Mouse (Mus musculus) lung, embryonic 15.5 days (tissue): ENCODE measurements around the gene 4933406M09Rik. TPM values are rescaled to one million over a fixed set of nuclear protein-coding genes. Genes with fewer than 3 reads are reported as not detected.

Source experiments
- ATAC-seq: fragments of 200-750 bp; cut with Nextera tagmentation; 2 replicates; pipeline ENCODE4 v1.8.0; 2017; ENCODE audit warnings: moderate number of reproducible peaks, borderline replicate concordance; ENCODE audit not compliant: low FRiP score, low TSS enrichment; ENCODE audit errors: extremely low read depth
- H3K27ac ChIP-seq: fragments of 300-500 bp; sonication (generic); 2 replicates; pipeline ENCODE4 v1.5.1; 2015; ENCODE audit warnings: moderate library complexity, mild to moderate bottlenecking, inconsistent platforms
- H3K27me3 ChIP-seq: fragments of 300-500 bp; sonication (generic); 2 replicates; pipeline ENCODE4 v1.6.1; 2015; ENCODE audit warnings: inconsistent platforms
- H3K36me3 ChIP-seq: fragments of 300-500 bp; sonication (generic); 2 replicates; pipeline ENCODE4 v1.6.1; 2015; ENCODE audit warnings: inconsistent platforms
- H3K4me1 ChIP-seq: fragments of 300-500 bp; sonication (generic); 2 replicates; pipeline ENCODE4 v1.6.1; 2015; ENCODE audit warnings: inconsistent platforms
- H3K4me2 ChIP-seq: fragments of 300-500 bp; sonication (generic); 2 replicates; pipeline ENCODE4 v1.6.1; 2015; ENCODE audit warnings: inconsistent platforms, mild to moderate bottlenecking, moderate library complexity
- H3K4me3 ChIP-seq: fragments of 300-500 bp; sonication (generic); 2 replicates; pipeline ENCODE4 v1.5.1; 2015; ENCODE audit warnings: mild to moderate bottlenecking, inconsistent platforms
- H3K9ac ChIP-seq: fragments of 300-500 bp; sonication (generic); 2 replicates; pipeline ENCODE4 v1.6.1; 2015; ENCODE audit warnings: inconsistent platforms
- H3K9me3 ChIP-seq: fragments of 300-500 bp; sonication (generic); 2 replicates; pipeline ENCODE4 v1.6.1; 2016; ENCODE audit warnings: inconsistent platforms
- WGBS: fragments of 180-500 bp; shearing (Covaris S2); methylation state at CpG from one replicate; pipeline ENCODE4 v1.1.7; 2015; 5-methylcytosine and 5-hydroxymethylcytosine counted together
- polyA plus RNA-seq: library from polyadenylated mRNA; unstranded; fragments of >200 nt; fragmentation: Nextera tagmentation; extraction: Ambion mirVana; gene quantifications from 2 replicates; pipeline ENCODE4 v1.2.1, GENCODE M21; 2015

The 4933406M09Rik gene
- polyA plus RNA-seq = not detected in 2 replicates

DNA sequence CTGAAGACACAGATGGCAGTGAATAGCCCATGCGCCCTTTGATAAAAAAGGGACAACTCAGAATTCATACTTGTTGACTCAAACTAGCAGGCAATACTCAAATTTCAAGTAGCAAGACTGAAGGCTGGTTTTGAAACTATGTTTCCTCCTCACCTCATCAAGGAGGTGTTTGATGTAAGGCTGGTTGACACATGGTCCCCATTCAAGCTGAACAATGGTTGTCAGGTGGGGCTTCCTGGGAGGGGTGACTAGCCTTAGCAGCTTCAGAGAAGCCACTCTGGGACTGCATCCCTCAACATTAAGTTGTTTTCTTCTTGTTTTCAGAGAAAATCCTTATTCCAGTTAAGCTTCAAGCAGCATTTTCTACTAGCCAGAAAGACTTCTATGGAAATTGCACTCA is at the start of gene 4933406M09Rik:
Gene 4933406M09Rik, plus strand, starts transcription at position 275 of the 400 bp plus-strand sequence.
- Histone ChIP-seq H3K9me3 (no peaks in the 10 kb centered on the region), H3K4me3 (no peak within 1 kb of the TSS), H3K4me2 (no peak within 1 kb of the TSS), H3K27me3 (no peaks in the 10 kb centered on the region), H3K27ac (no peak within 1 kb of the TSS), H3K36me3 (no peaks in the 10 kb centered on the region), H3K9ac (no peak within 1 kb of the TSS), H3K4me1 (peaks cover 13% of the 10 kb centered on the region)
- WGBS = 83% methylated on average over 1 of the region's 1 CpGs
- ATAC-seq = no peak

DNA sequence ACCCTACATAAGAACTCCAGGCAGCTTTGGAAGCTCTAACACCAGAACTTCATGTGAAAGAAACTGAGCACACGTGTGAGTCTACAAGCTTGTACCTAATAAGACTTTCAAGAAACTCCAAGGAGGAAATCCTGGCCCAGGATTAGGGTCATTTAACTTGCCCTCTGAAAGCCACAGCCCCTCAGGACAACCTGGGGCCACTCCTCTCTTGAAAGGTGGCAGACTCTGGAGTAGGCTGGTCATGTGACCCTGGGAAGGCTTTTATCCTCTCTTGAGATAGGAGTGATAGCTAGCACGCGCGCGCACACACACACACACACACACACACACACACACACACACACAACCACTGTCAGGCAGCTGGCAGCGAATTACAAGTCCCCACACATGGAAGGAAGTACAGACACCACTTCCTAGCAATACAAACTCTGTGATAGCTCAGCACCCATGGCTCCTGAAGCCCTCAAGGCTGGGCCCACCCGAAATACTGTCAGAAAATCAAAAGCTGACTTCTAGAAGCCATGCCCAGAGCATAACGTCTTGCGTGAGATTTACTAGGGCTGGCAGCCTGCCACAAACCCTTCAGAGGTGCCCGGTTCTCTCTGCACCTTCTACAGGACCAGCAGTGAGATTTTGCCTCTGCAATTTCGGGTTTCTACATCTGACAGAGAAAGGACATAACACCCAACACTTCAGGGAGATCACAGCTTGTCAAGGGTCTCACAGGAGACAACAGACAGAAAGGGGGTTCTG is 48.6 kb upstream of the 4933406M09Rik start:
- no peak overlapping the region for H3K4me3 ChIP-seq
- no peak overlapping the region for H3K9ac ChIP-seq
- H3K27ac ChIP-seq = no peak overlapping the region
- H3K9me3 ChIP-seq = no peaks in the 10 kb centered on the region
- H3K36me3 ChIP-seq = no peaks in the 10 kb centered on the region
- ATAC-seq = no peak
- H3K27me3 ChIP-seq = no peaks in the 10 kb centered on the region
- 71% methylated on average over 11 of the region's 11 CpGs for WGBS
- H3K4me2 ChIP-seq = no peak overlapping the region
- peaks cover 10% of the 10 kb centered on the region for H3K4me1 ChIP-seq

DNA sequence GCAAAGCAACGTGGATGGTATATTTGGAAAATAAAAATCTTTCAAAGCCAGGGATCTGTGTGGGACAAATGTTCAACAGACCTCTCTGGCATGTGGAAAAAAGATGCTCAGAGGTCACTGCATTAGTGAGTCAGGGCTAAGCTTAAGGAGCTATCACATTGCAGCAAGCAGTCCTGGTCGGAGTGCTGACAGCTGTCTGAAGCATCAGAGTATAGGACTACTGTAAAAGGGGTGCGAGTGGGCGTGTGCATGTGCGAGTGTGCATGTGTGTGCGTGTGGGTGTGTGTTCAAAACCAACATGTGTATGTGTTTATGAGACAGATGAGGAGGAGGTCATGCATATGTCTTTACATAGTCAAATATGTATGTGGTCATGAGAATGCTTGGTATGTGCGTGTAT is 46.6 kb upstream of the 4933406M09Rik start:
- H3K4me1 ChIP-seq = peaks cover 4% of the 10 kb centered on the region
- no peak overlapping the region for H3K4me2 ChIP-seq
- no peaks in the 10 kb centered on the region for H3K27me3 ChIP-seq
- ATAC-seq = no peak
- no peak overlapping the region for H3K4me3 ChIP-seq
- H3K9me3 ChIP-seq = no peaks in the 10 kb centered on the region
- H3K36me3 ChIP-seq = no peaks in the 10 kb centered on the region
- WGBS = 87% methylated on average over 7 of the region's 7 CpGs
- H3K27ac ChIP-seq = no peak overlapping the region
- H3K9ac ChIP-seq = no peak overlapping the region

DNA sequence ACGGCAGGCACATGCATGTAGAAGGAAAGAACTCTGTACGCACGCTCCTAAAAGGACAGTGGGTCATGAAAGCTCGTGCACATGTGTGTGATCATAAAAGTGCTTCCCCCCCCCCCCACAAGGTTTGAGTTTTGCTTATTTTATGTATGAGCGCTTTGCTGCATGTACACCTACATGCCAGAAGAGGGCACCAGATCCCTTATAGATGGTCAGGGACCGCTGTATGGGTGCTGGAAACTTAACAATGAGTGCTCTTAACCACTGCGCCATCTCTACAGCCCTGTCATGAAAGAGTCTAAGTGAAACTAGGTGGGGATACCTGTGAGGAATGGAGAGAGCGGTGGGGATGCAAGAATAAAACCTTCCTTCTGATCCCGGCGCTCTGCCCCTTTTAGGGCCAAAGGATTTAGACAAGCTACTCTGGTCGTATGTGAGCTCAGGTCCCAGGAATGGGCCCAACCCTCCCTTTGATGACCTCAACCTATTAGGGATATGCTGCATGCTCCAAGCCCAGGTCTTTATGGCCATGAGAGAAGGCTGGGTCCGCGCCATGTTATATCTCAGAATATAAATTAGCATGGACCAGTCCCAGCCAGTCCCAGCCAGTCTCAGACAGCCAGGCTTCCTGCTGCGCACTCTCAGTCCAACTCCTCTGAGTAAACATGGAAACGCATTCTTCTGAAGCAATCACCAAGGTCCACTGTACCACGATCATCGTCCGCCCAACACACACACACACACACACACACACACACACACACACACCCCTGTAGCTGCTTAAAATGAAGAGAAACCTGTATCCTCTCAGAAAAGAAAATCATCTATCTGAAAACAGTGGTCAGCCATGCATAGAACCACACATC is 45.8 kb upstream of the 4933406M09Rik start:
- Histone ChIP-seq H3K4me2 (no peak overlapping the region), H3K9ac (no peak overlapping the region), H3K36me3 (no peaks in the 10 kb centered on the region), H3K4me1 (peaks cover 5% of the 10 kb centered on the region), H3K9me3 (no peaks in the 10 kb centered on the region), H3K4me3 (no peak overlapping the region), H3K27me3 (no peaks in the 10 kb centered on the region), H3K27ac (no peak overlapping the region)
- no peak for ATAC-seq
- WGBS = 89% methylated on average over 18 of the region's 18 CpGs

DNA sequence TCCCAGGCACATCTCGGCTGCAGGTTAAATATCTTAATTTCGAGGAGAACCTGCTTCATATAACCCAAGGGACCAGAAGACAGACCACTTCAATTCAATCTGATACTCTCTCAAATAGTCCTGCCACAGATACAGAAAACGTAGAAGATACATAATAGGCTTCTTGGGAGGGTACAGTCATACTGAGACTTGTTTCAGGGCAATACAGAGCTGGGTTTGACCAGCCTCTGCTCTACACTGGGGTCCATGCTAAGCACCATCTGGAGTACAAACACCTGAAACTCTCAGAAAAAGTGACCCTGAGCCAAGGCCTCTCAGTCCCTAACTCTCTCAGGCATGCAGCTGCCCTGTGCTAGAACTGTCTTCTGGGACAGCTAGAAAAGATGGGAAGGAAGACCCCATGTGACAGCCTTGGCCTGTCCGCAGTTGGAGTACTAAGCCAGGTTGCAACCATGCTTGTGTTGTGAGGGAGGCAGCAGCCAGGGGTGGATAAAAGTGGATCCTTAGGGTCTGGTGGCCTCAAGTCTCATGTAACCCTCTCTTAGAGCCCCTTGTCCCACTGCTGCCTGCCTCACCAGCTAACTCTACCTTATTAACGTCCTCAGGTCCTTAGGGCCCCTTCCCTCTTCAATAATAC is 44.0 kb upstream of the 4933406M09Rik start:
- Histone ChIP-seq H3K9ac (no peak overlapping the region), H3K27ac (no peak overlapping the region), H3K9me3 (no peaks in the 10 kb centered on the region), H3K4me2 (no peak overlapping the region), H3K4me3 (no peak overlapping the region), H3K27me3 (no peaks in the 10 kb centered on the region), H3K4me1 (peaks cover 5% of the 10 kb centered on the region), H3K36me3 (peaks cover 13% of the 10 kb centered on the region)
- WGBS = 72% methylated on average over 5 of the region's 5 CpGs
- ATAC-seq = no peak

DNA sequence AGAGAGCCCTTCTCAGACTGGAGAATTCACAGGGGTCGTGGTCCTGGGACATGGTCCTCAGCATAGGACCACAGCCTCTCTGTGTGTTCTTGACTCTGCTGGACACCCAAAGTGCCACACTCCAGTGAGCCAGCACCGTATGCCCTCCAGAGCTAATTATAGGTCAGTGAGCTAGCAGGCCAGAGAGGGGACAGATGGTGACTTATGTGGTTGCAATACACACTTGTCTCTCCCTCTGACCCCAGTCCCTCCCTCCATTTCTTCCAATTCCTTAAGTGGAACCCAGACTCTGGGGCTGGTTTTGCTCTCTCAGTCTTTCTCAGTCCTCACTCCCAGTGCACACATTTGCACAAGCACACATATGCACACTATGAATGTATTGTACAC is 43.5 kb upstream of the 4933406M09Rik start:
- Histone ChIP-seq H3K9ac (no peak overlapping the region), H3K4me2 (no peak overlapping the region), H3K4me1 (peaks cover 5% of the 10 kb centered on the region), H3K4me3 (no peak overlapping the region), H3K36me3 (peaks cover 18% of the 10 kb centered on the region), H3K9me3 (no peaks in the 10 kb centered on the region), H3K27ac (no peak overlapping the region), H3K27me3 (no peaks in the 10 kb centered on the region)
- 54% methylated on average over 2 of the region's 2 CpGs for WGBS
- no peak for ATAC-seq

DNA sequence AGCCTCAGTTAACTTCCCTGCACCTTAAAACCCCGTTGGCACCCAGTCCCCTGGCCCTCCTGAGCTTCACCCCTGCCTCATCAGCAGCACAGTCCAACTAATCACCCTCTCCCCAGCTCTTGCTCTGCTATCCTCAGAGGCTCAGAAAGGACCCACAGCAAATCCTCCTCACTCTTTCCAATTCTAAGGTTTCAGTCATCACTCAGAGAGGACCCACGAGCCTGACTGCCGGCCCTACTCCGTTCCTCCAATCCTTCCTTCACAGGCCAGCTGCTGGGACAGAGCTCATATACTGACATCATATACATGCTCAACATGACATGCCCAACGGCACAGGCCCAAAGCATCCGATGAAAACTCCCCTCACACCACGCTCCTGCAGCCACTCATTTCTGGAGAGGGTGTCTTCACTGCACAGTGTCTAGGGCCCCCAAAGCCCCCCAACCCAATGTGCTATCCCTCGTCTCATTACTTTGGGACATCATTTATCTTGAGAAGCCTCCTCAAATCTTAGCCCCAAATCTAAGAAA is 42.9 kb upstream of the 4933406M09Rik start:
- ATAC-seq = no peak
- no peak overlapping the region for H3K27ac ChIP-seq
- H3K9me3 ChIP-seq = no peaks in the 10 kb centered on the region
- no peak overlapping the region for H3K4me3 ChIP-seq
- peaks cover 22% of the 10 kb centered on the region for H3K36me3 ChIP-seq
- peaks cover 5% of the 10 kb centered on the region for H3K4me1 ChIP-seq
- 78% methylated on average over 8 of the region's 8 CpGs for WGBS
- no peak overlapping the region for H3K9ac ChIP-seq
- H3K27me3 ChIP-seq = no peaks in the 10 kb centered on the region
- H3K4me2 ChIP-seq = no peak overlapping the region

DNA sequence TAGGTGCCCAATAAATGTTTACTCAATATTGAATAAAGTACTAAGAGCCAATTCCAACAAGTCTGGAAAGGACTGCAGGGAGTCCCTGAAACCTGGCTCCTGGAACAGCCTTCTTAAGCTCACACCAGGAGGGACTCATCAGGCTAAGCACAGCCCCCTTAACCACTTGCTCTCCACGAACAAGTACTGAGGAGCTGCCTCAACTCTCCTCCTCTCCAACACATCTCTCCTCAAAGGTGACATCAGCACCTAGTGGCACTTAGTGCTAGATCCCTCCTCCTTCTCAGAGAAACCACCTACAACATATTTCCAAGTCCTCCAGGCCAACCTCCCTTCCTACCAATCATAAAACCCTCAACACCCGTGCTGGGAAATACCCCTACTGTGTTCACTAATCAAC is 42.2 kb upstream of the 4933406M09Rik start:
- Histone ChIP-seq H3K9ac (no peak overlapping the region), H3K27me3 (no peaks in the 10 kb centered on the region), H3K27ac (no peak overlapping the region), H3K36me3 (peaks cover 25% of the 10 kb centered on the region), H3K4me2 (peak overlapping the region; percentile 90), H3K4me3 (peak overlapping the region; percentile 43; the same call in 1 of the 2 replicates), H3K9me3 (no peaks in the 10 kb centered on the region), H3K4me1 (peaks cover 5% of the 10 kb centered on the region)
- 9% methylated on average over 2 of the region's 2 CpGs for WGBS
- no peak for ATAC-seq

DNA sequence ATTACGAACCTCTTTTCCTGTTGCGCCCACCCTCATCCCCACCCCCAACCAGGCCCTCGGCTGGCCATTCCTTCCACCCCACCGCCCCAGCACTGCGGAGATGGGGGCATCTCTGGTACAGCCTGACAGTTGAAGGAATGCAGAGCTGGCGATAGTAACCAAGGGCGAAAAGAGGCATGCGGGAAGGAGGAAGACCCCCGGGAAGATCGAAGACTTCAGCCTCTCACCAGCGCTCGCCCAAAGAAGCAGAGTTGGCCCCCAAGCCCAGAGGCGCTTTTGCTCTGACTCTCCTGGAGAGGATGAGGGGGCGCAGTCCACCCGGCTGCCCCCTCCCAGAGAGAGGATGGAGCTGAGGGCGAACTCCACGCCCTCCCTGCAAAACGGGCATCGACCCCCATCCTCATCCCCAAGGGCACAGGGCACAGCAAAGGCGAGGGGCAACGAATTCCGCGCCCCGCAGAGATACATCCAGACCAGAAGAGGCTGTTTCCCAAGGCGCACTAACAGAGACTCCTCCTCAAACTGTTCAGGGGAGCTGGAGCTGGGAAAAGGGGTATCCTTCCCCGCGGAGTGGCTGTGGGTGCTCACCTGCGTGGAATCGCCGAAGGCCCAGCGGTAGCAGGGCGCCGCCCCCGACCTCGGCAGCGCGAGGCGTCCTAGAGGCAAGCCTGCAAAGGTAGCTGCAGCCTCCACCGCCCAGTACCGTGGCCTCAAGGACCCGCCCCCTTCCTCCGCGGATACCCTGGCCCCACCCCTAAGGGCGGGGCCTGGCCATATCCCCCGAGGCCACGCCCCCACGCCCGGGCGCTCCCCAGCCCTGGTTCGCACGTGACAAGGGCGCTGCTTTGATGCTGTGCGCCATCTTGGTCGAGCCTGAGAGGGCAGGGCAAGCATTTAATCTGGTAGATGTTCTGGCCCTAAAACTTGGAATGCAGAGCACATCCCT is 41.5 kb upstream of the 4933406M09Rik start:
- H3K4me1 ChIP-seq = peaks cover 5% of the 10 kb centered on the region
- WGBS = 2% methylated on average over 54 of the region's 54 CpGs
- peaks cover 27% of the 10 kb centered on the region for H3K36me3 ChIP-seq
- peak overlapping the region; percentile 43 for H3K4me3 ChIP-seq
- H3K27me3 ChIP-seq = no peaks in the 10 kb centered on the region
- H3K27ac ChIP-seq = no peak overlapping the region
- H3K4me2 ChIP-seq = peak overlapping the region; percentile 90
- peak overlapping the region; percentile 28 for H3K9ac ChIP-seq
- peak; percentile 96 for ATAC-seq
- H3K9me3 ChIP-seq = no peaks in the 10 kb centered on the region

DNA sequence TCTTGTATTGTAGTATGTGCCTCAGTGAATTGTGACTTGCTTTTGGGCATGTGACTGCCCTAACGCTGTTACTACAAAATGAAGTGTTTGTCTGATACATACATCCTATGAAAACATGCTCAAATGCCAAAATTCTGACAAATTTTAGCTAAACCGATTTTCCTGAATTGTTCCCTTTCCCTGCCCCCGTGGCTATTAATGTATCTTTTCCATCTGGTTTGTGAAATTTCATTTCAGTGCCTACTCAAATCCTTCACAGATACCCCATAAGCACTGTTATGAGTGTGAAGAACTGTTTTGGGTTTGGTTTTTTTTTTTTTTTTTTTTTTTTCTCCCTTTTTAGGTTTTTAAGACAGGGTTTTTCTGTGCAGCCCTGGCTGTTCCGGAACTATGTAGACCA is 40.7 kb upstream of the 4933406M09Rik start:
- H3K9me3 ChIP-seq = no peaks in the 10 kb centered on the region
- H3K27me3 ChIP-seq = no peaks in the 10 kb centered on the region
- peaks cover 35% of the 10 kb centered on the region for H3K36me3 ChIP-seq
- no peak overlapping the region for H3K27ac ChIP-seq
- 61% methylated on average over 4 of the region's 4 CpGs for WGBS
- peaks cover 5% of the 10 kb centered on the region for H3K4me1 ChIP-seq
- no peak for ATAC-seq
- no peak overlapping the region for H3K9ac ChIP-seq
- peak overlapping the region; percentile 90 for H3K4me2 ChIP-seq
- peak overlapping the region; percentile 43 for H3K4me3 ChIP-seq

DNA sequence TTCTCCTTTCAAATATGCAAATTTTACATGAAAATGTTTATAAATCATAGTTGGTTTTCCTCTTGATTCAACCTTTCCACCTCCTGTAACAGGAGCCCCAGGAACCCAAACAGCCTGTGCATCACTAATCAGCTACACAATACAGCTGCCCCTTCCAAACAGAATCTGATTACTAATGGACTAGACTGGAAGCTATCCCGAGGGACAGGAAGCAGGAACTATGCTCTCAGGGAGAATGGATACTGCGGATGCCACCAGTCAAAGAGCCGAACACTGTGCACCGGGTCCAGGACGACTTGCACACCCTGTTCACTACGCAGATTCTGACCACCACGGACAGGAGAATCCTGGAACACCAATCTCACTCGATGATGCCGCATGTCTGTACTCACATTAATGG is 37.9 kb upstream of the 4933406M09Rik start:
- Histone ChIP-seq H3K27ac (no peak overlapping the region), H3K4me2 (no peak overlapping the region), H3K36me3 (peaks cover 61% of the 10 kb centered on the region), H3K4me1 (peaks cover 5% of the 10 kb centered on the region), H3K9me3 (no peaks in the 10 kb centered on the region), H3K4me3 (no peak overlapping the region), H3K27me3 (no peaks in the 10 kb centered on the region), H3K9ac (no peak overlapping the region)
- WGBS = 89% methylated on average over 9 of the region's 9 CpGs
- ATAC-seq = no peak
